Mouse (Mus musculus) frontal cortex, postnatal 10 days (tissue): Measurements from ENCODE around the gene Hist1h2ad.
"Not testable (repeated sequence)": the region's sequence is repeated elsewhere in the genome, so short reads cannot be mapped to it uniquely, and the experiment has no call there.

ENCODE experiments used
- DNase-seq, 2 experiments: peaks; one replicate each; pipeline ENCODE4 v3.0.0; 2022; ENCODE audit warnings: low spot score in 2 of 2, mixed read lengths in 1 of 2

Hist1h2ad gene

GRCm38 (mm10) chr13:23573898-23574524 lies at the start of gene Hist1h2ad, which contains the start of gene Hist1h2bf:
Hist1h2ad (plus strand) TSS chr13:23574381.
Hist1h2bf (minus strand) TSS chr13:23574196.
- peak; percentile 90 to 93 for DNase-seq

- DNase-seq, result peak in 1 of 2 experiments; percentile 65
Measured at GRCm38 (mm10) chr13:23524654-23525053, 49.5 kb upstream of the Hist1h2ad start.

DNA sequence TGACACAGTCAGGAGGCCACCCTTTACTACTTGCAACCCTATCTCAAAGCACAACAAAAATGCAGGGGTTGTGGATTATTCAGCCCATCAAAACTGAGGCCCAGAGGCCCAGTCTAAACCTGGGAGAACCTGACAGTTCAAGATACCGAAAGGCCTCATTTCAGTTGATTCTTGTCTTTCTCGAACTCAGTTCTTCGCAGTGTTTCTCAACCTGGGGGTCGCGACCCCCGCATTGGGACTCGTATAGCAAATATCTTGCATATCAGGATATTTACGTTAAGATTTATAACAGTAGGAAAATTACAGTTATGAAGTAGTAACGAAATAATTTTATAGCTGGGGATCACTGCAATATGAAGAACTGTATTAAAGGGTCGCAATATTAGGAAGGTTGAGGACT lies 48.3 kb upstream of the Hist1h2ad start:
- DNase-seq, result no peak

GRCm38 (mm10) chr13:23526312-23526711 lies 47.9 kb upstream of the Hist1h2ad start:
- peak; percentile 71 to 89 for DNase-seq

DNA sequence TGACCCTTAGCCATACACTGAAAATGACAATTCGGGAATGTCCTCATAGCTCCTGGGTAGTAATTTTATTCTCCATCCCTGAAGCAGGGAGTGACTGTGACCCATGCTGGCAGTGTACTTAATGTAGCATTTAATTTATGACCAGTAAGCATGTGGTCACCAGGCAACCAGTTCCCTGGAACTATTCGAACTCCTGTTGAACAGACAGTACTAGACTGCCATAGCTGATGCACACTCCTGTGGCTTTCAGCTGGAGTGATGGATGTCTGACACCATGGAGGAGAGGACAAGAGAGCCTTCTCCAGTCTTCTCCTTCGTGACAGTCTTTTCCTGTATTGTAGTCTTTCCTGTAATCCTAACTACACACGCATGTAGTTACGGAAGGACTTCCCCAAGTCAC lies 45.2 kb upstream of the Hist1h2ad start:
- no peak for DNase-seq

- no peak for DNase-seq
Measured at GRCm38 (mm10) chr13:23529480-23530165, 44.6 kb upstream of the Hist1h2ad start.

- peak in 1 of 2 experiments; percentile 67 for DNase-seq
Measured at GRCm38 (mm10) chr13:23530181-23530900, 43.8 kb upstream of the Hist1h2ad start.

GRCm38 (mm10) chr13:23530901-23531875 lies 43.0 kb upstream of the Hist1h2ad start, which contains the start of gene Hist1h4h:
Hist1h4h (plus strand) TSS chr13:23531050.
- DNase-seq, result peak; percentile 96 to 97

- no peak for DNase-seq
Measured at GRCm38 (mm10) chr13:23532262-23533075, 41.7 kb upstream of the Hist1h2ad start.

DNA sequence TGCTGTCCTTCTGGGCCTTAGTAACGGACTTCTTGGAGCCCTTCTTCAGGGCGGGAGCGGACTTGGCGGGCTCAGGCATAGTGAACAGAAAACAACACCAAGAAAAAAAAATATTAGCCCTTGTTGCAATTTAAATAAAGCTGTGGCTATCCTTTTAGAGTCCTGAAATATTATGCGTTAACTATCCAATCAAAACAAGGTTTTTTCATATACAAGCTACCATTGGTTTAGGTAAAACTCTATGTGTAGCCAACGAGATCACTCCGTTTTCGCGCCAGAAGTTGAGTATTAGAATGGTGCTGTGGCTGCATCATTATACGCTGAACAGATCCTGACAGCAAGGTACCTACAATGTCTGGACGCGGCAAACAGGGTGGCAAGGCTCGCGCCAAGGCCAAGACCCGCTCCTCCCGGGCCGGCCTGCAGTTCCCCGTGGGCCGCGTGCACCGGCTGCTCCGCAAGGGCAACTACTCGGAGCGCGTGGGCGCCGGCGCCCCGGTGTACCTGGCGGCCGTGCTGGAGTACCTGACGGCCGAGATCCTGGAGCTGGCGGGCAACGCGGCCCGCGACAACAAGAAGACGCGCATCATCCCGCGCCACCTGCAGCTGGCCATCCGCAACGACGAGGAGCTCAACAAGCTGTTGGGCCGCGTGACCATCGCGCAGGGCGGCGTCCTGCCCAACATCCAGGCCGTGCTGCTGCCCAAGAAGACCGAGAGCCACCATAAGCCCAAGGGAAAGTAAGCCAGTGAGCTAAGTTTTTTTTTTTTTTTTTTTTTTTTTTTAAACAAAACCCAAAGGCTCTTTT lies 40.4 kb upstream of the Hist1h2ad start, which contains the start of gene Hist1h2af:
Hist1h2af (plus strand) TSS at position 347 of the 808 bp plus-strand sequence.
- peak; percentile 61 to 64 for DNase-seq

- no peak for DNase-seq
Measured at GRCm38 (mm10) chr13:23534368-23535131, 39.6 kb upstream of the Hist1h2ad start.

DNA sequence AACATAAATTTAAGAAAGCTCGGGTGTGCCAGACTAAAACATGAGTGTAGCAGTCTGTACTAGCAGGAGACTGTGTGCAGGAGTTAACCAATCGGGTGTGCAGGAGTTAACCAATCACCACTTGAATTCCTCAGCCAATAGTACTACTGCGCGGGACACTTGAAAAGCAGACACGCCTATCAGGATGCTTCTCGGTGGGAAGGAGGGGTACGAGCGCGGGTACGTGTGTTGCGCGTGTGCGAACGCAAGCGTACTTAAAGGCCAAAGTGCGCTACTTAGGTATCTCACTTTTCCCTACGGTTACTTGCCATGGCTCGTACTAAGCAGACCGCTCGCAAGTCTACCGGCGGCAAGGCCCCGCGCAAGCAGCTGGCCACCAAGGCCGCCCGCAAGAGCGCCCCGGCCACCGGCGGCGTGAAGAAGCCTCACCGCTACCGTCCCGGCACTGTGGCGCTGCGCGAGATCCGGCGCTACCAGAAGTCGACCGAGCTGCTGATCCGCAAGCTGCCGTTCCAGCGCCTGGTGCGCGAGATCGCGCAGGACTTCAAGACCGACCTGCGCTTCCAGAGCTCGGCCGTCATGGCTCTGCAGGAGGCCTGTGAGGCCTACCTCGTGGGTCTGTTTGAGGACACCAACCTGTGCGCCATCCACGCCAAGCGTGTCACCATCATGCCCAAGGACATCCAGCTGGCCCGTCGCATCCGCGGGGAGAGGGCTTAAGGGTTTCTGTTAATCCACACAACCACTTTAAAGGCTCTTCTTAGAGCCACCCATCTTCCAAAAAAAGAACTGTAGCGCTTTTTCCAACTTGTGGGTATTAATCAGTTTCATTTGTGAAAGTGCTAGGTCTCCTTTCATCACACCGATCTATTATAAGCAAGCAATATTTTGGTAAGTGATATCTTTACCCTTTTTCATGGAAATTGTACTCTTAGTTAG lies 38.8 kb upstream of the Hist1h2ad start, which contains the start of gene Hist1h3g:
Hist1h3g (plus strand) TSS at position 286 of the 939 bp plus-strand sequence.
- DNase-seq, result peak; percentile 89 to 90

DNA sequence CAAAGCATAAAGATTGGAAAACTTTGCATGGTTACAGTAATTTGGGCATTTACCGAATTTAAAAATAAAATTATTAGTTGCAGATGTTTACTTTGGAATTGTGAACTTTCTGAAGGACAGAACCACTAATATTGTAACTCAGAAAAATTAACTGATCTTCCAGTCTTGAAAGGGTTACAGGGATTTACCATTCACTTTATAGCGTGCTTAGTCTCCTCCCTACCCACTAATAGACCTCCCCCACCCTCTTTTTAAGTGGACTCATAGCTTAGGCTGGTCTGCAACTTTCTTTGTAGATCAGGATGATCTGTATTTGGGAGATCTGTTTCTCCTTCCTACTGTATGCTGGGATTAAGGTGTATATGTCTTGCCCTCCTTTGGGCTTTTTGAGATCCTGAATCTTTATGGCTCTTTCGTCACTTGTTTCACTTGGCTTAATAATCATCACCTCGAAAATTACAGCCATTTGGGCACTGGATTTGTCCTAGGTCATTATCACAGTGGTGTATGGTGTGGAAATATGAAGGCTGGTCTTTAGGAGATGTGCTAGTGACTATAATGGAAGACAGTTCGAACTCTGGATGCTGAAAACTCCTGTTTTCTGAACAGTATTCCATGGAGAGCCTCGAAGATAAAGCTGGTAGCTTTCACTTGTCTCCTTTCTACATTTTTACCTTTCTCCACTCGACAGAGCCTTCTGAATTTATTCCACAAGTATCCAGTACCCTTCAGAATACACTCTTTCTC lies 37.9 kb upstream of the Hist1h2ad start:
- no peak for DNase-seq

DNA sequence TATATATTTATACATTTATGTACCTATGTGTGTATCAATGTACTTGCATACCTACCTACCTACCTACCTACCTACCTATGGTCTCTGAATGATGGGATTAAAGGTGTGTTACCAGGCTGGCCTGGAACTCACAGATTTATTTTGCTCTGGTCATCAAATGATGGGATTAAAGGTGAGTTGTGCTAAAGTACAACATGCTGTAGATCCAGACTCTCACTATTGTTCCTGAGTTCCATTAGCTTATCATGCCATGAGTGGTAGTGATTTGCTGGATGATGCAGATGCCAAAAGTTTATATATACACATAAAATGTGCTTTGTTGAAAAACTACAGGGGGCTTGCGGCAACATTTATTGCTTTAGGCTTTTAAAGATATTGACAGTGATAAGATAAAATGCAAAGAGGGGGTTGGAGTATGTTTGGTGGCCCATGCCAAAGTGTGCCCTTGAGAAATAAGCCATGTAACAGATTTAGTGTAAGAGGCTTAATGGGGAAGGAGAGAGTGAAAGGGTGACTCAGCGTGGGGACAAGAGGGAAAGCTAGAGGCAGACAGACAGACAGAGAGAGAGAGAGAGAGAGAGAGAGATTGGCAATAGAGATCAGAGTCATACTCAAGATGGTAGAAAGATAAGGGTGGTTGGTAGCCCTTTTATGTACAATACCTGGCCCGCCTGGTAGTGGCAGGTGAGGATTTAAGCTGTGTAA lies 37.0 kb upstream of the Hist1h2ad start:
- DNase-seq, result no peak

DNA sequence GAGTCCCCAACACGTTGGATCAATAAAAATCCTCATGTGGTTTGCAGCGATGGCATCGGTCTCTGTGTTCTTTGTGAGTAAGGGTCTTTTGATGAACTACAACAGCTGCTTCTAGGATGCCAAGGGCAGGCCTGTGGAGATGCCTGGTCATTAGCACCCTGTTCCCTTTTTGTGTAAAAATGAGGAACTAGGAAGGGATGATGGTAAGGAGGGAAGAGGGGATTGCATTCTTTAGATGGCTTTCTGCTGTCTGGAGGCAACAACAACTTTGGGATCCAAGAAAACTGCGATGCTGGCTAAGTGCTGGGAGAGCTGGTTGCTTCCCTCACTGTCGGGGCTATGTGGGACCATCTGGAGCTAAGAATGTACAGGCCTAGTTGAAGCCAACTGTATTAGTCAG lies 35.9 kb upstream of the Hist1h2ad start:
- DNase-seq, result no peak

- DNase-seq, result not testable (repeated sequence)
Measured at GRCm38 (mm10) chr13:23539821-23540220, 34.4 kb upstream of the Hist1h2ad start.
